Mouse (Mus musculus) thymus, adult 2 months (tissue): Measurements from ENCODE around the gene Ogfrl1.

Experiments
- CTCF ChIP-seq: fragments of 200-500 bp; IDR thresholded peaks from 2 replicates; pipeline ENCODE4 v1.5.1; 2012; ENCODE audit warnings: mild to moderate bottlenecking, control low read depth, low read length, moderate library complexity, borderline replicate concordance; ENCODE audit not compliant: control insufficient read depth, poor library complexity, insufficient read depth; ENCODE audit errors: extremely low read depth
- POLR2A ChIP-seq: fragments of 200-500 bp; IDR thresholded peaks from 2 replicates; pipeline ENCODE4 v1.6.1; 2012; ENCODE audit warnings: mild to moderate bottlenecking, low read length, control low read depth, moderate library complexity; ENCODE audit not compliant: control insufficient read depth, poor library complexity, insufficient read depth; ENCODE audit errors: extremely low read depth

DNA sequence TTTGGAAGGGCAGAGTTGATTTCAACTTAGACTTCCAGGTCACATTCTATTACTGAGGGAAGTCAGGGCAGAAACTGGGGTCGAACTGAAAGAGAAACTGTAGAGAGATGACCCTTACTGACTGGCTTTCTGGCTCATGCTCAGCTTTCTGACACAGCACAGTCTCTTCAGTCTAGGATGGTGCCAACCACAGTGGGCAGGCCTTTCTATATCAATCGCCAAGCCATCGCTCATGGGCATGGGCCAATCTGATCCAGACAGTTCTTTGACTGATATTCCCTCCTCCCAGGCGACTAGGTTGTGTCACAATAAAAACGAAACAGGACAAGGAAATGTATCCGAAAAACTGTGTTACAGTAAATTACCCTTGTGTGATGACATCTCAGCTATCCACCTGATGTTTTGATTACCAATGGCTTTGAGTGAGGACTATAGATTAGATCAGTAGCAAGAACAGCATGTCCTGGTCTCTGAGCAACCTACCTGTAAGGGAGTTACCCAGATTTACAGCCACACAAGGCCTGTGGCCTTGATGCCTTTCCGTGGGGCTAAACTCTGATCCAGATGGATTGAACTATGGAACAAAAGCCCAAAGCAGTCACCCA, 76.9 kb downstream of the Ogfrl1 start:
- no peak for TF ChIP-seq POLR2A
- TF ChIP-seq CTCF: no peak
